Mouse (Mus musculus) liver, embryonic 14.5 days (tissue): ENCODE results near the gene Pmch. TPM values are rescaled to one million over a fixed set of nuclear protein-coding genes. Genes with fewer than 3 reads are reported as not detected.

Source experiments
- ATAC-seq: fragments of 200-750 bp; cut with Nextera tagmentation; 2 replicates; pipeline ENCODE4 v1.8.0; 2017; ENCODE audit warnings: moderate number of reproducible peaks, mild to moderate bottlenecking, moderate library complexity; ENCODE audit not compliant: insufficient read depth
- DNase-seq, 3 experiments: peaks; one replicate each; pipeline ENCODE4 v3.0.0-alpha.2; 2012 to 2013; ENCODE audit warnings: low read depth in 3 of 3, low spot score in 3 of 3
- H3K27ac ChIP-seq: fragments of 300-500 bp; sonication (generic); 2 replicates; pipeline ENCODE4 v1.5.1; 2014; ENCODE audit warnings: moderate library complexity, mild to moderate bottlenecking, control low read depth, inconsistent platforms
- H3K27me3 ChIP-seq: fragments of 300-500 bp; sonication (generic); 2 replicates; pipeline ENCODE4 v1.6.1; 2014; ENCODE audit warnings: mild to moderate bottlenecking, low read length, moderate library complexity; ENCODE audit not compliant: control insufficient read depth, insufficient read depth
- H3K36me3 ChIP-seq: fragments of 300-500 bp; sonication (generic); replicated peaks from 2 replicates; pipeline ENCODE4 v1.6.1; 2014; ENCODE audit warnings: low read depth; ENCODE audit not compliant: control insufficient read depth, insufficient read depth
- H3K4me1 ChIP-seq, 2 experiments: fragments of 200-500 bp in 1 of 2; fragments of 300-500 bp in 1 of 2; sonication (generic) in 1 of 2; replicated peaks; 2 replicates each; pipeline ENCODE4 v1.6.1; 2012 to 2014; ENCODE audit warnings: antibody characterized with exemption in 1 of 2, inconsistent platforms in 1 of 2, low read length in 1 of 2; ENCODE audit not compliant: control insufficient read depth in 2 of 2, insufficient read depth in 2 of 2
- H3K4me2 ChIP-seq: fragments of 300-500 bp; sonication (generic); 2 replicates; pipeline ENCODE4 v1.6.1; 2014; ENCODE audit warnings: low read depth, mild to moderate bottlenecking, control low read depth, moderate library complexity
- H3K4me3 ChIP-seq, 2 experiments: fragments of 200-500 bp in 1 of 2; fragments of 300-500 bp in 1 of 2; sonication (generic) in 1 of 2; 2 replicates each; pipeline ENCODE4 v1.5.1; 2012 to 2014; ENCODE audit warnings: low read depth in 2 of 2, low read length in 2 of 2, mild to moderate bottlenecking in 2 of 2, control low read depth in 1 of 2, inconsistent platforms in 1 of 2, moderate library complexity in 1 of 2; ENCODE audit not compliant: insufficient read depth in 1 of 2
- H3K9ac ChIP-seq: fragments of 300-500 bp; sonication (generic); replicated peaks from 2 replicates; pipeline ENCODE4 v1.6.1; 2014; ENCODE audit warnings: mild to moderate bottlenecking, control low read depth, moderate library complexity
- H3K9me3 ChIP-seq: fragments of 300-500 bp; sonication (generic); 2 replicates; pipeline ENCODE4 v1.6.1; 2016; ENCODE audit warnings: low read length, mixed read lengths; ENCODE audit not compliant: control insufficient read depth
- CTCF ChIP-seq: IDR thresholded peaks from 2 replicates; pipeline ENCODE4 v1.5.1; 2016; ENCODE audit warnings: antibody characterized with exemption, low read depth, control low read depth
- EP300 ChIP-seq: IDR thresholded peaks from 2 replicates; pipeline ENCODE4 v1.6.1; 2016; ENCODE audit warnings: antibody characterized with exemption, low read depth
- WGBS: fragments of 180-500 bp; shearing (Covaris S2); extraction: QIAGEN DNeasy Blood & Tissue Kit; methylation state at CpG from one replicate; pipeline ENCODE4 v1.1.7; 2014; ENCODE audit not compliant: insufficient replicate concordance; 5-methylcytosine and 5-hydroxymethylcytosine counted together
- polyA plus RNA-seq, 2 experiments: library from polyadenylated mRNA; depleted of rRNA in 1 of 2; stranded (reverse) in 1 of 2; unstranded in 1 of 2; fragments of >200 nt; fragmentation: Nextera tagmentation in 1 of 2; extraction: Ambion mirVana in 1 of 2; gene quantifications; 2 replicates each; pipeline versions ENCODE4 v1.2.1 to v1.2.3; 2012 to 2014

Gene Pmch
- polyA plus RNA-seq, 2 experiments, result 0.37 TPM; not detected in 1

- H3K9me3 ChIP-seq, result no peaks in the 10 kb centered on the region
- H3K36me3 ChIP-seq, result no peaks in the 10 kb centered on the region
- TF ChIP-seq CTCF (no peak), EP300 (no peak)
- H3K4me2 ChIP-seq, result no peak overlapping the region
- 0 out of 4 replicates have a peak, but pooled peaks cover 0 to 1% of the 10 kb centered on the region in 2 experiments for H3K4me1 ChIP-seq
- ATAC-seq (no peak), DNase-seq (no peak)
- no peaks in the 10 kb centered on the region for H3K27me3 ChIP-seq
- no peak overlapping the region for H3K9ac ChIP-seq
- WGBS, result 61% methylated on average over 14 of the region's 14 CpGs
- no peak overlapping the region for H3K27ac ChIP-seq
- H3K4me3 ChIP-seq, result no peak overlapping the region
Observed at GRCm38 (mm10) chr10:88056950-88057649, 33.8 kb upstream of the Pmch start.

- Histone ChIP-seq H3K27me3 (no peaks in the 10 kb centered on the region), H3K4me3 (no peak overlapping the region), H3K4me2 (no peak overlapping the region), H3K4me1 (no peaks in the 10 kb centered on the region), H3K36me3 (no peaks in the 10 kb centered on the region), H3K9ac (no peak overlapping the region), H3K27ac (no peak overlapping the region), H3K9me3 (no peaks in the 10 kb centered on the region)
- 59% methylated on average over 4 of the region's 4 CpGs for WGBS
- ATAC-seq (no peak), DNase-seq (no peak)
- no peak for TF ChIP-seq EP300
- TF ChIP-seq CTCF, result no peak
Observed at GRCm38 (mm10) chr10:88063436-88063835, 27.4 kb upstream of the Pmch start.

GRCm38 (mm10) chr10:88064872-88065271, 26.0 kb upstream of the Pmch start:
- 30% methylated on average over 2 of the region's 2 CpGs for WGBS

DNA sequence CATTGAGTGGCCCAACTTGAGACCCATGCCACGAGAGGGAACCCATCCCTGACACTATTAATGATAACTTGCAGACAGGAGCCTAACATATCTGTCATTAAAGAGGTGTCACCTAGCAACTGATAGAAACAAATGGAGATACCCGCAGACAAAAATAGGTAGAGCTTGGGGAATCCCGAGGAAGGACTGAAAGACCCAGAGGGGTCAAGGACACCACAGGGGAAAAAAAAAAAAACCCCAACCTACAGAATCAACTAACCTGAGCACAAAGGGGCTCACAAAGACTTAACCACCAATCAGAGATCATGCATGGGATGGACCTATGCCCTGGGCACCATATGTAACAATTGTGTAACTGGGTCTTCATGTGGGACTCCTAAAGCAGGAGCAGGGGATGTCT, 23.5 kb upstream of the Pmch start:
- Histone ChIP-seq H3K9me3 (no peaks in the 10 kb centered on the region), H3K4me2 (no peak overlapping the region), H3K27ac (no peak overlapping the region), H3K4me3 (no peak overlapping the region), H3K36me3 (no peaks in the 10 kb centered on the region), H3K27me3 (no peaks in the 10 kb centered on the region), H3K9ac (no peak overlapping the region), H3K4me1 (no peaks in the 10 kb centered on the region)
- TF ChIP-seq EP300 (no peak), CTCF (no peak)
- WGBS, result 50% methylated on average over 3 of the region's 3 CpGs
- ATAC-seq (no peak), DNase-seq (no peak)

More at GRCm38 (mm10) chr10:88064872-88065271, 26.0 kb upstream of the Pmch start:
- no peaks in the 10 kb centered on the region for H3K4me1 ChIP-seq
- H3K27me3 ChIP-seq, result no peaks in the 10 kb centered on the region
- no peak for TF ChIP-seq CTCF
- TF ChIP-seq EP300, result no peak
- no peaks in the 10 kb centered on the region for H3K36me3 ChIP-seq
- no peaks in the 10 kb centered on the region for H3K9me3 ChIP-seq
- H3K4me3 ChIP-seq, result no peak overlapping the region
- DNase-seq (no peak), ATAC-seq (no peak)
- no peak overlapping the region for H3K4me2 ChIP-seq
- no peak overlapping the region for H3K9ac ChIP-seq
- H3K27ac ChIP-seq, result no peak overlapping the region

GRCm38 (mm10) chr10:88106169-88106568, 15.3 kb downstream of the Pmch start:
- Histone ChIP-seq H3K27ac (no peak overlapping the region), H3K4me2 (no peak overlapping the region), H3K4me3 (no peak overlapping the region), H3K9ac (no peak overlapping the region), H3K27me3 (no peaks in the 10 kb centered on the region), H3K36me3 (peaks cover 6% of the 10 kb centered on the region; the same call in 1 of the 2 replicates), H3K4me1 (no peaks in the 10 kb centered on the region), H3K9me3 (no peaks in the 10 kb centered on the region)
- DNase-seq, result no peak
- TF ChIP-seq CTCF (no peak), EP300 (no peak)
- ATAC-seq, result no peak
- 84% methylated on average over 2 of the region's 2 CpGs for WGBS
